Mouse (Mus musculus): ENCODE results near the gene Bicdl2. TPM values are rescaled to one million over a fixed set of nuclear protein-coding genes. Genes with fewer than 3 reads are reported as not detected.

Bicdl2 gene
- total and polyA plus RNA-seq, 3 experiments = 0.08 to 0.17 TPM; not detected in 1

DNA sequence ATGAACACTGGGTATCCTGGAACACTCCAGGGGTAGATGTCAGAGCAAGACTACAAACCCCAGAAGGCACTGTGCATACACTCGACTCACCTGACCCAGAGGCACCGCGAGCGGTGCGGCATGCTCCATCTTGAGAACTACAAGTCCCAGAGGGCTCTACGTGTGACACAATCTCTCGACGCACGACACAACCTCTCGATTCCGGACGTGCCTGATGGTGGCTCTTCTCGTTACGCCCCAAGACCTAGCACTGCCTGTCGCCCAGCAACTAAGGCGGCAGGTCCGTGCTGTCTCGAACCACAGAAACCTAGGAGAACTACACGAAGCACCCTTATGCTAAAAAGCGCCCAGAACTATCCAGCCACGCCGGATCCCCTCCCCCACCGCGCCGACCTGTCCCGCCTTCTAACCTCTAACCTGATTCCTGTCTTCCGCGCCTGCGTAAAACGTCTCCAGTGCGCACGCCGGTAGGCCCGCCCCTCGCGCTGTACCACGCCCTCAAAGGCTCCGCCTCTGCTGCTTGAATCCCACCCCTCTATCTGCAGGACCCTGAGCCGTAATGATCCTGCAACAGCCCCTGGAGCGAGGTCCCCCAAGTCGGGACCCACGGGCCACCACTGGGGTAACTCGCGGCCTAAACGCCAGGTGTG is 13.2 kb downstream of the Bicdl2 start, which contains the start of the genes Hcfc1r1 and Thoc6:
Hcfc1r1 (plus strand) TSS at position 173 of the 650 bp plus-strand sequence.
Thoc6 (minus strand) TSS at position 459 of the 650 bp plus-strand sequence.
- Histone ChIP-seq H3K27ac (ENCODE audit: control insufficient read depth, low read depth, low read length) (peak within 1 kb of the TSS; percentile 82), H3K27me3 (ENCODE audit: control insufficient read depth in 1 of 2, insufficient read depth in 2 of 2, low read length in 2 of 2) (no peaks in the 10 kb centered on the region), H3K36me3 (ENCODE audit: control insufficient read depth in 1 of 2, insufficient read depth in 2 of 2, low read length in 2 of 2) (peaks cover 0 to 15% of the 10 kb centered on the region in 2 experiments; a peak in 2 of 4 replicates), H3K4me1 (ENCODE audit: control insufficient read depth in 1 of 2, insufficient read depth in 2 of 2, low read length in 2 of 2) (peaks cover 0 to 17% of the 10 kb centered on the region in 2 experiments), H3K4me3 (ENCODE audit: control insufficient read depth in 1 of 2, insufficient read depth in 1 of 2, low read depth in 2 of 2, low read length in 2 of 2) (peak within 1 kb of the TSS; percentile 70 to 78), H3K79me2 (ENCODE audit: control insufficient read depth, insufficient read depth, low read length, poor library complexity) (peaks cover 15% of the 10 kb centered on the region), H3K9ac (ENCODE audit: control insufficient read depth, low read depth, low read length, poor library complexity, severe bottlenecking) (peak within 1 kb of the TSS; percentile 77), H3K9me3 (replicated peaks; ENCODE audit: insufficient read depth, low read length) (no peaks in the 10 kb centered on the region)
- peak; percentile 98 for DNase-seq (ENCODE audit: low read depth, low spot score)
- TF ChIP-seq POLR2AphosphoS2 (IDR thresholded peaks at IDR 0.05; ENCODE audit: low read length) (peak; percentile 55), KAT2A (conservative IDR thresholded peaks at IDR 0.05; ENCODE audit: low read depth, low read length) (peak; percentile 90), TBP (IDR thresholded peaks at IDR 0.05; ENCODE audit: low read depth, low read length) (peak; percentile 72), SIN3A (IDR thresholded peaks at IDR 0.05; ENCODE audit: low read length) (peak; percentile 92), GATA1 (IDR thresholded peaks at IDR 0.05; ENCODE audit: low read depth, low read length) (peak; percentile 47), CHD1 (IDR thresholded peaks at IDR 0.05; ENCODE audit: low read depth, low read length) (no peak), ETS1 (IDR thresholded peaks at IDR 0.05; ENCODE audit: low read depth, low read length) (no peak), ELF1 (IDR thresholded peaks at IDR 0.05; ENCODE audit: low read depth, low read length) (peak; percentile 84), MYB (IDR thresholded peaks at IDR 0.05; ENCODE audit: low read depth, low read length) (no peak), MXI1 (IDR thresholded peaks at IDR 0.05; ENCODE audit: low read depth, low read length) (peak; percentile 80), POLR2A (IDR thresholded peaks at IDR 0.05; ENCODE audit: control insufficient read depth in 1 of 2, insufficient read depth in 1 of 2, low read depth in 1 of 2, low read length in 2 of 2, poor library complexity in 1 of 2) (peak in 1 of 2 experiments; percentile 92; a peak in 2 of 4 replicates), JUND (IDR thresholded peaks at IDR 0.05; ENCODE audit: low read depth, low read length) (no peak), NELFE (IDR thresholded peaks at IDR 0.05; ENCODE audit: low read depth, low read length) (peak; percentile 73), MYC (IDR thresholded peaks at IDR 0.05; ENCODE audit: low read depth, low read length) (peak; percentile 95), USF1 (IDR thresholded peaks at IDR 0.05; ENCODE audit: low read depth, low read length) (peak; percentile 95), BHLHE40 (IDR thresholded peaks at IDR 0.05; ENCODE audit: borderline replicate concordance, low read depth, low read length) (no peak; the same call in 1 of the 2 replicates), POLR2AphosphoS5 (IDR thresholded peaks at IDR 0.05; ENCODE audit: borderline replicate concordance, low read depth, low read length) (peak; percentile 75; the same call in 1 of the 2 replicates), CHD2 (IDR thresholded peaks at IDR 0.05; ENCODE audit: low read length) (peak; percentile 85), NRF1 (IDR thresholded peaks at IDR 0.05; ENCODE audit: insufficient read depth, low read depth, low read length, poor library complexity, severe bottlenecking) (peak; percentile 71), ZMIZ1 (IDR thresholded peaks at IDR 0.05; ENCODE audit: low read depth, low read length) (peak; percentile 32), TCF12 (IDR thresholded peaks at IDR 0.05; ENCODE audit: low read depth, low read length) (0 out of 2 replicates have a peak, but pooled peaks have one; percentile 27), MAX (IDR thresholded peaks at IDR 0.05; ENCODE audit: low read length) (peak; percentile 76), HCFC1 (IDR thresholded peaks at IDR 0.05; ENCODE audit: low read depth, low read length) (peak; percentile 97), MAFK (IDR thresholded peaks at IDR 0.05; ENCODE audit: borderline replicate concordance, low read depth, low read length) (no peak)
